Mouse (Mus musculus) G1E (cell line): Measurements from ENCODE around the gene Wdr95. TPM values are rescaled to one million over a fixed set of nuclear protein-coding genes. Genes with fewer than 3 reads are reported as not detected.

Source experiments
- ATAC-seq: 2 replicates; pipeline ENCODE4 v1.8.0; 2016; ENCODE audit warnings: mild to moderate bottlenecking; ENCODE audit not compliant: insufficient number of reproducible peaks, poor library complexity, low FRiP score, severe bottlenecking; ENCODE audit errors: extremely low read depth
- DNase-seq: peaks from one replicate; pipeline ENCODE4 v3.0.0; 2012; ENCODE audit warnings: low spot score
- H3K27me3 ChIP-seq: 2 replicates; pipeline ENCODE4 v1.6.1; 2012; ENCODE audit warnings: mild to moderate bottlenecking, low read length, inconsistent platforms; ENCODE audit not compliant: insufficient read depth
- H3K36me3 ChIP-seq: replicated peaks from 2 replicates; pipeline ENCODE3; 2012; ENCODE audit warnings: mild to moderate bottlenecking, inconsistent platforms
- H3K4me1 ChIP-seq: 2 replicates; pipeline ENCODE4 v1.6.1; 2012; ENCODE audit warnings: low read depth, low read length, inconsistent platforms, mixed read lengths; ENCODE audit not compliant: insufficient read depth
- H3K4me3 ChIP-seq: 2 replicates; pipeline ENCODE4 v1.5.1; 2012; ENCODE audit warnings: low read depth, mild to moderate bottlenecking, inconsistent platforms, low read length, moderate library complexity, mixed read lengths
- H3K9me3 ChIP-seq: replicated peaks from 2 replicates; pipeline ENCODE4 v1.6.1; 2012; ENCODE audit warnings: inconsistent platforms
- CTCF ChIP-seq: IDR thresholded peaks from 2 replicates; pipeline ENCODE4 v1.5.1; 2012; ENCODE audit warnings: low read depth, low read length, inconsistent platforms, mixed read lengths
- GATA1 ChIP-seq: IDR thresholded peaks from 2 replicates; pipeline ENCODE4 v1.6.1; 2012; ENCODE audit warnings: borderline replicate concordance, low read length, inconsistent platforms, mixed read lengths
- GATA2 ChIP-seq: IDR thresholded peaks from 2 replicates; pipeline ENCODE4 v1.6.1; 2012; ENCODE audit warnings: low read depth, low read length, inconsistent platforms, borderline replicate concordance
- POLR2AphosphoS5 ChIP-seq: IDR thresholded peaks from 2 replicates; pipeline ENCODE4 v1.6.1; 2012; ENCODE audit warnings: low read depth, low read length, inconsistent platforms; ENCODE audit not compliant: insufficient replicate concordance
- TAL1 ChIP-seq: conservative IDR thresholded peaks from 2 replicates; pipeline ENCODE4 v1.6.1; 2012; ENCODE audit warnings: low read depth, low read length, inconsistent platforms, mixed read lengths
- polyA plus RNA-seq: library from polyadenylated mRNA; stranded (reverse); fragments of >175 nt; gene quantifications from 2 replicates; pipeline ENCODE4 v1.2.3, GENCODE M21; 2012
- total RNA-seq, 2 experiments: library from RNA; stranded (forward) in 1 of 2; stranded (reverse) in 1 of 2; fragments of 200-1000 nt in 1 of 2; fragments of >200 nt in 1 of 2; fragmentation: Nextera tagmentation in 1 of 2; gene quantifications; 2 replicates each; pipeline ENCODE4 v1.2.3; 2014 to 2017

The Wdr95 gene
- total and polyA plus RNA-seq, 3 experiments: not detected

DNA sequence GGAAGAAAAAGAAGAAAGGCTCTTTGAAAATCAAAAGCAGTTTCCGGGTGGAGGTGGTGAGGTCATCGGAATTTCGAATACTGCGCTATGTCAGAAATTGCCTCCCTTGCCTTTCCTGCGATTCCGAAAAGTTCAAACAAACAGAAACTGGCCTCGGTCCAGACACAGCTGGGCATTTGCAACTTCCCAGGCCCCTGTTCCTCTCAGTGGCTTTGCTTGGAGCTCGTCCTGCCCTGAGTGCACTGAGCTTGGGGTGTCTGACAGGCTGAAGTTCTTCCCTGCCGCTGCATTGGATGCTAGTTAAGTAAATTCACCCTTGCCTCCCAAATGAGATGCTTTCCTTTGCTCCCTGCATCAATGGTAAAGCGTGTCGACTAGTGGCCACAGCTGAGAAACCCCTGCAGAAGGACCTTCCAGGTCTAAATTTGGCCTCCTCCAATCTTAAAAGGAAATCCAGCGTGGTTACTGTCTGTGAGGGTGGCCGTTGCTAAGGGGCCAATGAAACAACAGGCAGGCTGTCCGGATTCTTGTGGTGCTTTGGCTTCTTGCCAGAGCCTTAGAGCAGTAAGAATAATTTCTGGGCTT lies 14.3 kb upstream of the Wdr95 start:
- no peaks in the 10 kb centered on the region for H3K4me1 ChIP-seq
- DNase-seq (no peak), ATAC-seq (no peak)

GRCm38 (mm10) chr5:149514890-149515289 lies 13.6 kb upstream of the Wdr95 start:
- DNase-seq (no peak), ATAC-seq (no peak)
- H3K4me1 ChIP-seq: no peaks in the 10 kb centered on the region
- no peak for TF ChIP-seq POLR2AphosphoS5
- H3K36me3 ChIP-seq: no peaks in the 10 kb centered on the region
- peaks cover 63% of the 10 kb centered on the region for H3K9me3 ChIP-seq
- H3K4me3 ChIP-seq: no peak overlapping the region
- H3K27me3 ChIP-seq: no peaks in the 10 kb centered on the region

More for the DNA sequence above, 14.3 kb upstream of the Wdr95 start:
- Histone ChIP-seq H3K4me3 (no peak overlapping the region), H3K27me3 (no peaks in the 10 kb centered on the region), H3K9me3 (peaks cover 63% of the 10 kb centered on the region), H3K36me3 (no peaks in the 10 kb centered on the region)
- TF ChIP-seq GATA1: no peak
- no peak for TF ChIP-seq GATA2
- no peak for TF ChIP-seq CTCF
- no peak for TF ChIP-seq TAL1
- no peak for TF ChIP-seq POLR2AphosphoS5

- Histone ChIP-seq H3K4me1 (no peaks in the 10 kb centered on the region), H3K9me3 (peaks cover 62% of the 10 kb centered on the region), H3K4me3 (no peak overlapping the region), H3K27me3 (no peaks in the 10 kb centered on the region), H3K36me3 (no peaks in the 10 kb centered on the region)
- TF ChIP-seq TAL1: no peak
- no peak for TF ChIP-seq CTCF
- TF ChIP-seq GATA1: no peak
- TF ChIP-seq POLR2AphosphoS5: no peak
- no peak for TF ChIP-seq GATA2
- DNase-seq: no peak
- no peak for ATAC-seq
Measured at GRCm38 (mm10) chr5:149517116-149517515, 11.4 kb upstream of the Wdr95 start.

GRCm38 (mm10) chr5:149520806-149521205 lies 7.7 kb upstream of the Wdr95 start:
- Histone ChIP-seq H3K36me3 (no peaks in the 10 kb centered on the region), H3K4me1 (no peaks in the 10 kb centered on the region), H3K9me3 (peaks cover 68% of the 10 kb centered on the region), H3K4me3 (no peak overlapping the region), H3K27me3 (no peaks in the 10 kb centered on the region)
- DNase-seq: no peak
- no peak for ATAC-seq
- TF ChIP-seq CTCF (no peak), GATA2 (no peak), GATA1 (no peak), POLR2AphosphoS5 (no peak), TAL1 (no peak)

DNA sequence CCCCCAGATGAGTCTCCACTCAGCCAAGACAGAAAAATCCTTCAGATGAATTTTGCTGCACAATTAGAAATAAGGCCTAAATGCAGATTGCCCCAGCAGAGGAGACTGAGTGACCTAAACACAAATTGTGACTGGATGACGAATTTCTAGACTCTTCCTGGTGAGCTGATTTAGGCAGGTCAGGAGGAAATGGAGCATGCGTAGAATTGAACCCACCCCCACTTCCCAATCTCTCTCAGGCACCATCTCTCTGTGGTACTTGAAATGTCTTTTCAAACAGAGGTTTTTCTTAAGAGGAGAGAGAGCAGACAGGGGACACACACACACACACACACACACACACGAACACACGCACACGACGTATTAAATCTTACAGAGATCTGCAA lies 4.6 kb upstream of the Wdr95 start:
- H3K4me1 ChIP-seq: no peaks in the 10 kb centered on the region
- DNase-seq (no peak), ATAC-seq (no peak)
- no peaks in the 10 kb centered on the region for H3K36me3 ChIP-seq
- peaks cover 64% of the 10 kb centered on the region for H3K9me3 ChIP-seq
- TF ChIP-seq POLR2AphosphoS5 (no peak), GATA2 (no peak), CTCF (no peak), GATA1 (no peak), TAL1 (no peak)
- H3K4me3 ChIP-seq: no peak overlapping the region
- H3K27me3 ChIP-seq: no peaks in the 10 kb centered on the region

- Histone ChIP-seq H3K9me3 (peaks cover 61% of the 10 kb centered on the region), H3K27me3 (no peaks in the 10 kb centered on the region), H3K4me3 (no peak overlapping the region), H3K4me1 (no peaks in the 10 kb centered on the region), H3K36me3 (no peaks in the 10 kb centered on the region)
- ATAC-seq (no peak), DNase-seq (no peak)
- TF ChIP-seq GATA2 (no peak), CTCF (no peak), TAL1 (no peak), POLR2AphosphoS5 (no peak), GATA1 (no peak)
Measured at GRCm38 (mm10) chr5:149524242-149524858, 4.1 kb upstream of the Wdr95 start.
